Mouse (Mus musculus) layer of hippocampus, postnatal 10 days (tissue): ENCODE results near the gene Gm525. TPM values are rescaled to one million over a fixed set of nuclear protein-coding genes. Genes with fewer than 3 reads are reported as not detected.
"Not testable (repeated sequence)": the region's sequence is repeated elsewhere in the genome, so short reads cannot be mapped to it uniquely, and the experiment has no call there.

Experiments
- DNase-seq, 2 experiments: peaks; one replicate each; pipeline ENCODE4 v3.0.0; 2021; ENCODE audit warnings: low spot score in 2 of 2
- total RNA-seq, 2 experiments: library from RNA; stranded (reverse); gene quantifications; 2 replicates each; pipeline ENCODE4 v1.2.3; 2021

The Gm525 gene
- total RNA-seq, 2 experiments from 2014 or later, result not detected

GRCm38 (mm10) chr11:89095306-89095705 lies 21.7 kb downstream of the Gm525 start:
- no peak for DNase-seq

GRCm38 (mm10) chr11:89097292-89097691 lies 23.7 kb downstream of the Gm525 start:
- not testable (repeated sequence) for DNase-seq

- DNase-seq, result no peak
These were observed 24.6 kb downstream of the Gm525 start for GRCm38 (mm10) chr11:89098083-89098835.

GRCm38 (mm10) chr11:89098930-89099329 lies 25.3 kb downstream of the Gm525 start:
- DNase-seq, result no peak

- DNase-seq, result peak; percentile 87 to 91
These were observed 26.8 kb downstream of the Gm525 start for GRCm38 (mm10) chr11:89100403-89100802.

- DNase-seq, result peak; percentile 16 to 35
These were observed 27.2 kb downstream of the Gm525 start for GRCm38 (mm10) chr11:89100826-89101321.

GRCm38 (mm10) chr11:89103166-89103565 lies 29.5 kb downstream of the Gm525 start:
- DNase-seq, result no peak

- no peak for DNase-seq
These were observed 31.6 kb downstream of the Gm525 start for GRCm38 (mm10) chr11:89105211-89105610.

- DNase-seq, result no peak
These were observed 32.2 kb downstream of the Gm525 start for GRCm38 (mm10) chr11:89105823-89106222.

- DNase-seq, result no peak
These were observed 33.7 kb downstream of the Gm525 start for GRCm38 (mm10) chr11:89107180-89107807.

GRCm38 (mm10) chr11:89124411-89124810 lies 50.8 kb downstream of the Gm525 start:
- no peak for DNase-seq

- no peak for DNase-seq
These were observed 57.2 kb downstream of the Gm525 start for GRCm38 (mm10) chr11:89130856-89131255.

- no peak for DNase-seq
These were observed 58.8 kb downstream of the Gm525 start for GRCm38 (mm10) chr11:89132406-89132805.

- no peak for DNase-seq
These were observed 60.6 kb downstream of the Gm525 start for GRCm38 (mm10) chr11:89134211-89134610.

- DNase-seq, result no peak
These were observed 64.3 kb downstream of the Gm525 start for GRCm38 (mm10) chr11:89137915-89138314.

Other genes starting within 250 kb of the Gm525 start
- 10 to 100 TPM; 44.1 to 45.8 TPM for gene Akap1, start 209.3 kb upstream of the Gm525 start, total RNA-seq
- gene Scpep1, start 118.4 kb upstream of the Gm525 start, total RNA-seq, result 10 to 100 TPM; 17.9 to 19.0 TPM
- not detected for gene Elobl, start 106.9 kb upstream of the Gm525 start, total RNA-seq
- 10 to 100 TPM; 20.0 to 20.2 TPM for gene Coil, start 103.6 kb upstream of the Gm525 start, total RNA-seq
- gene Trim25, start 74.5 kb upstream of the Gm525 start, total RNA-seq, result 1 to 10 TPM; 4.6 to 7.1 TPM
- gene Dgke, start 7.0 kb upstream of the Gm525 start, total RNA-seq, result 10 to 100 TPM; 35.4 to 37.8 TPM
- 1 to 10 TPM; 7.0 to 8.9 TPM for gene Nog, start 228.5 kb downstream of the Gm525 start, total RNA-seq